Mouse (Mus musculus) midbrain, embryonic 10.5 days (tissue): ENCODE measurements around the gene Shisa7. TPM values are rescaled to one million over a fixed set of nuclear protein-coding genes. Genes with fewer than 3 reads are reported as not detected.
A peak's percentile ranks its signal among the peaks of the same experiment; 100 is the strongest.
"Not testable (repeated sequence)": the region's sequence is repeated elsewhere in the genome, so short reads cannot be mapped to it uniquely, and the experiment has no call there.

Source experiments
- DNase-seq: peaks from one replicate; pipeline ENCODE4 v3.0.0-alpha.2; 2017; ENCODE audit warnings: low spot score
- H3K27ac ChIP-seq: fragments of 300-500 bp; sonication (generic); replicated peaks from 2 replicates; pipeline ENCODE4 v1.5.1; 2016; ENCODE audit warnings: mild to moderate bottlenecking
- H3K27me3 ChIP-seq: fragments of 300-500 bp; sonication (generic); 2 replicates; pipeline ENCODE4 v1.6.1; 2016; ENCODE audit warnings: low read depth, mild to moderate bottlenecking; ENCODE audit not compliant: poor library complexity, severe bottlenecking
- H3K36me3 ChIP-seq: fragments of 300-500 bp; sonication (generic); 2 replicates; pipeline ENCODE4 v1.6.1; 2016; ENCODE audit warnings: mild to moderate bottlenecking, moderate library complexity
- H3K4me1 ChIP-seq: fragments of 300-500 bp; sonication (generic); 2 replicates; pipeline ENCODE4 v1.6.1; 2016
- H3K4me3 ChIP-seq: fragments of 300-500 bp; sonication (generic); 2 replicates; pipeline ENCODE4 v1.5.1; 2016; ENCODE audit warnings: mild to moderate bottlenecking, moderate library complexity
- H3K9me3 ChIP-seq: fragments of 300-500 bp; sonication (generic); replicated peaks from 2 replicates; pipeline ENCODE4 v1.6.1; 2016; ENCODE audit warnings: mild to moderate bottlenecking
- WGBS: fragments of 180-500 bp; shearing (Covaris S2); methylation state at CpG from one replicate; pipeline ENCODE4 v1.1.7; 2016; 5-methylcytosine and 5-hydroxymethylcytosine counted together
- polyA plus RNA-seq: library from polyadenylated mRNA; unstranded; fragments of >200 nt; fragmentation: Nextera tagmentation; extraction: Ambion mirVana; gene quantifications from 2 replicates; pipeline ENCODE4 v1.2.1, GENCODE M21; 2016

Shisa7 gene
- polyA plus RNA-seq, 1 experiment from 2014 or later: 0.28 TPM

- H3K4me3 ChIP-seq: peak overlapping the region; percentile 65; the same call in 1 of the 2 replicates
- no peaks in the 10 kb centered on the region for H3K36me3 ChIP-seq
- peaks cover 38% of the 10 kb centered on the region for H3K4me1 ChIP-seq
- 0 out of 2 replicates have a peak, but pooled peaks cover 5% of the 10 kb centered on the region for H3K9me3 ChIP-seq
- WGBS: 52% methylated on average over 5 of the region's 5 CpGs
- DNase-seq: no peak
- peaks cover 96% of the 10 kb centered on the region for H3K27me3 ChIP-seq
- no peak overlapping the region for H3K27ac ChIP-seq
Observed at GRCm38 (mm10) chr7:4842077-4842476, 2.4 kb downstream of the Shisa7 start.

DNA sequence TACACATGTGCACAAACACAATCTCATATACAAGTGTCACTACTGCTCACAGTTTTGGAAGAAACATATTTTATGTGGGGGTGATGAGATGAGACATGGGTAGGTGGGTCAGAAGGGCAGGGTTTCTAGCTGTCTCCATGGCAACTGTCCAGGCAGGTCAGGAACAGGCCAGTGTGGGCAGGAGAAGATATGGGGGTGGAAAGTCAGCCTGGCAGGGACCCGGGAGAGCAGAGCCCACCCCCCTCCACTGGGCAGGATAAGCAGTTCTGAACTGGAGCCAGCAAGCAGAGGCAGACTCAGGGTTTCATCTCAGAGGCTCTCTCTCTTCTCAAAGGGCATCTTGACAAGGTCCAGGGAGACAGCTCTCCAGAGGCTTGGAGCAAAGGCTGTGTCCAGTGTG lies 6.9 kb downstream of the Shisa7 start:
- 33% methylated on average over 1 of the region's 1 CpGs for WGBS
- H3K27me3 ChIP-seq: peaks cover 88% of the 10 kb centered on the region

DNA sequence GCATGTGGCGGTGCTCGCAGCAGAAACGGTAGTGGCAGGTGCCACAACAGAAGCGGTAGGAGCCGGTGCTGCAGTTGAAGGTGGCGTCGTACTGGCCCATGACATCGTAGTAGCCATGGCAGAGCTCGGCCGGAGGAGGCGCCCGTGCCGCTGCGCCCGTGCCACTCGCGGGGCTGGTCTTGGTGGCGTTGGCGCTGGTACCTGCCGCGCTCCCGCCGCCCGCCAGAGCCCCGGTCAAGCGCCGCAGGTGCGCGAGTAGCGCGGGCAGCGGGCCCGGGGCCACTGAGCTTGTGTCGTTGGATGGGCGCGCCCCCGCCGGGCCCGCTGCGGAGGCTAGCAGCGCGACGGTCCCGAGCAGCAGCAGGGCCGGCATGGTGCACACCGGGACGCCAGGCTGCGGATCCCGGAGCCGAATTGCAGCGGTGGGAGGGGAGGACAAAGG lies 8.1 kb downstream of the Shisa7 start:
- H3K4me1 ChIP-seq: peaks cover 18% of the 10 kb centered on the region
- peak overlapping the region; percentile 71 for H3K4me3 ChIP-seq
- peaks cover 84% of the 10 kb centered on the region for H3K27me3 ChIP-seq
- DNase-seq: peak; percentile 79
- H3K36me3 ChIP-seq: no peaks in the 10 kb centered on the region
- under 1% methylated on average over 51 of the region's 51 CpGs for WGBS
- peak overlapping the region; percentile 83 for H3K27ac ChIP-seq
- 0 out of 2 replicates have a peak, but pooled peaks cover 2% of the 10 kb centered on the region for H3K9me3 ChIP-seq

More for the DNA sequence above, 6.9 kb downstream of the Shisa7 start:
- H3K4me1 ChIP-seq: peaks cover 26% of the 10 kb centered on the region
- H3K9me3 ChIP-seq: 0 out of 2 replicates have a peak, but pooled peaks cover 2% of the 10 kb centered on the region
- no peak for DNase-seq
- H3K4me3 ChIP-seq: no peak overlapping the region
- H3K27ac ChIP-seq: no peak overlapping the region
- no peaks in the 10 kb centered on the region for H3K36me3 ChIP-seq

- Histone ChIP-seq H3K4me3 (peak overlapping the region; percentile 71), H3K9me3 (0 out of 2 replicates have a peak, but pooled peaks cover 2% of the 10 kb centered on the region), H3K27ac (peak overlapping the region; percentile 83), H3K27me3 (peaks cover 84% of the 10 kb centered on the region), H3K4me1 (peaks cover 19% of the 10 kb centered on the region), H3K36me3 (no peaks in the 10 kb centered on the region)
- DNase-seq: peak; percentile 23
- WGBS: 6% methylated on average over 32 of the region's 34 CpGs
Observed at GRCm38 (mm10) chr7:4835631-4836327, 8.7 kb downstream of the Shisa7 start.

DNA sequence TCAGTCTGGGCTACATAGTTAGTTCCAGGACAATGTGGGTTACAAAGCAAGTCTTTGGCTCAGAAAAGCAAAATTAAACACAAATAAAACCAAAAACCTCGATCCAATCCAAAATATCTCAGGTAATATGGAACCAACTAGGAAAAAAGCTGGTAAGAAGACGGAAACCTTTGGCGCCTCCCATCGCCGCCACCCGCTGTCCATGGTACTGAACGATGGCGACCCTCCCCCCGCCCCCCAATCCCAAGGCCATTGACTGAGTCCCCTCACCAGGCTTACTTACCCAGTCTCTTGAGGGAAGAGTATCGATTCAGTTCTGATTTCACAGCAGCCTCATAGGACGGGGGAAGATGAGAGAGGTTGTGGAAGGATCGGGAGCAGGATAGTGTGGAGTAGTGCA lies 14.0 kb downstream of the Shisa7 start:
- Histone ChIP-seq H3K4me3 (no peak overlapping the region), H3K9me3 (no peaks in the 10 kb centered on the region), H3K36me3 (no peaks in the 10 kb centered on the region), H3K27me3 (peaks cover 46% of the 10 kb centered on the region), H3K27ac (no peak overlapping the region), H3K4me1 (peaks cover 8% of the 10 kb centered on the region; the same call in 1 of the 2 replicates)
- no peak for DNase-seq
- WGBS: 7% methylated on average over 12 of the region's 12 CpGs

- Histone ChIP-seq H3K27me3 (peaks cover 12% of the 10 kb centered on the region), H3K9me3 (no peaks in the 10 kb centered on the region), H3K4me3 (no peak overlapping the region), H3K4me1 (peaks cover 5% of the 10 kb centered on the region; the same call in 1 of the 2 replicates), H3K36me3 (no peaks in the 10 kb centered on the region), H3K27ac (no peak overlapping the region)
- 61% methylated on average over 4 of the region's 4 CpGs for WGBS
- DNase-seq: no peak
Observed at GRCm38 (mm10) chr7:4825365-4825764, 19.1 kb downstream of the Shisa7 start.

- Histone ChIP-seq H3K4me3 (no peak overlapping the region), H3K4me1 (peaks cover 7% of the 10 kb centered on the region; the same call in 1 of the 2 replicates), H3K27ac (no peak overlapping the region), H3K36me3 (no peaks in the 10 kb centered on the region), H3K27me3 (no peaks in the 10 kb centered on the region), H3K9me3 (no peaks in the 10 kb centered on the region)
- DNase-seq: no peak
- 74% methylated on average over 6 of the region's 6 CpGs for WGBS
Observed at GRCm38 (mm10) chr7:4822162-4822907, 22.2 kb downstream of the Shisa7 start.

- DNase-seq: no peak
- Histone ChIP-seq H3K27me3 (no peaks in the 10 kb centered on the region), H3K27ac (no peak overlapping the region), H3K36me3 (no peaks in the 10 kb centered on the region), H3K9me3 (no peaks in the 10 kb centered on the region), H3K4me1 (peaks cover 7% of the 10 kb centered on the region; the same call in 1 of the 2 replicates), H3K4me3 (no peak overlapping the region)
- 87% methylated on average over 4 of the region's 4 CpGs for WGBS
Observed at GRCm38 (mm10) chr7:4821690-4822089, 22.8 kb downstream of the Shisa7 start.

GRCm38 (mm10) chr7:4820925-4821324 lies 23.6 kb downstream of the Shisa7 start:
- not testable (repeated sequence) for H3K9me3 ChIP-seq, H3K27ac ChIP-seq, H3K36me3 ChIP-seq, H3K4me3 ChIP-seq, DNase-seq, H3K27me3 ChIP-seq, H3K4me1 ChIP-seq
- 95% methylated on average over 7 of the region's 7 CpGs for WGBS

DNA sequence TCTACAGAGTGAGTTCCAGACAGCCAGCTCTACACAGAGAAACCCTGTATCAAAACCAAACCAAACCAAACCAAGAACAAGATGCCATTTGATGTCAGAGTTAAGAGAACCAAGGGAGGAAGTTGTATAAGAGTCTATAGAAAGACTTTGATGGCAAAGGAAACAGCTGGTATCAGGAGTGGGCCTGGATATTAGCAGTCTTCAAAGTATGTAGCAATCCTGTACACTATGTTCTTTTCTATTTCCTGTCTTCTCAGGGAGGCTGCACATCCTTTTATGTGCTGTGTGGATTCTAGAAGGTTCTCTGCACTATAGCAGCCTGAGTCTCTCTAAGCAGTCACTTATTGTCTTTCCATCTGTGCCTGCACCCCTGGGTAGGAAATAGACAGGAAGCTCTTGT lies 27.9 kb downstream of the Shisa7 start:
- Histone ChIP-seq H3K4me1 (peaks cover 11% of the 10 kb centered on the region), H3K4me3 (no peak overlapping the region), H3K9me3 (no peaks in the 10 kb centered on the region), H3K27me3 (no peaks in the 10 kb centered on the region), H3K27ac (no peak overlapping the region), H3K36me3 (no peaks in the 10 kb centered on the region)
- no peak for DNase-seq

GRCm38 (mm10) chr7:4813105-4813791 lies 31.2 kb downstream of the Shisa7 start:
- 27% methylated on average over 8 of the region's 8 CpGs for WGBS
- no peaks in the 10 kb centered on the region for H3K9me3 ChIP-seq
- no peak for DNase-seq
- peaks cover 30% of the 10 kb centered on the region for H3K36me3 ChIP-seq
- peak overlapping the region; percentile 83 for H3K4me3 ChIP-seq
- no peaks in the 10 kb centered on the region for H3K27me3 ChIP-seq
- peaks cover 40% of the 10 kb centered on the region for H3K4me1 ChIP-seq
- H3K27ac ChIP-seq: peak overlapping the region; percentile 97

DNA sequence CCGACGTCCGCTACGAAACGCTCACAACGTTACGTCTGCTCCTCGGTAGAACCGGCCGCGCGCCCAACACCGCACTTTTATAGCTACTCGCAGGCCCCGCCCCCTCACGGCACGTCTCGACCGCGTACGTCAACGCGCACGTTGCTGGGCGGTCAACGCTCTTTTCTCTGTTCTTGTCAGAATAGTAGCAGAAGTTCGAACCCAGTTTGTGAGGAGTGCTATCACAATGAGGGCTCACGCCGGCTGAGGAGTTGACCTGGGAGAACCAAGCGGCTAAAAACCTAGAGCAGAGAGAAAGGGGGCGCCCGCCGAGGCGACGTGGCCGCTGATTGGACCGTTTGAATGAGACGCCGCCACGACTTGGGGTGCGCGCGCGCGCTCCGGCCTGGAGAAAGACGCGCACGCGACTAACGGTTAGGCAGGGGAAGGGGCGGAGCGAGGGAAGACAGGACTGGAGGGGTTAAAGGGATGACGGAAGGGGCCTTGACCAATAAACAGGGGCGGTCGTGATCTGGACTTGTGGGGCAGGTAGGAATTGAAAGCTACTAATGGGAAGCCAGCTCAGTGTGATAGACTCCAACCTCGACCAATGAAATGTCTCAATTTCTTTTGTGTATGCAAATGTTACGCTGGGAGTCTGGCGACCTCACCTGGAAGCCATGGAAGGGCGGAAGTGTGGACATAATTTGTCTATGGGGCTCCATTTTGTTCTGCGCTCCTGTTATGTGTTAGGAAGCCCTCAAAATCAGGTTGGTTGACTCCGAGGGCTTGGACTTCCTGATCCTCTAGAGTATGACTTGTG lies 32.0 kb downstream of the Shisa7 start, which contains the start of gene Ube2s:
Ube2s (minus strand) TSS at position 288 of the 802 bp plus-strand sequence.
- Histone ChIP-seq H3K4me3 (peak within 1 kb of the TSS; percentile 83), H3K9me3 (no peaks in the 10 kb centered on the region), H3K27ac (peak within 1 kb of the TSS; percentile 97), H3K4me1 (peaks cover 36% of the 10 kb centered on the region), H3K36me3 (peaks cover 35% of the 10 kb centered on the region), H3K27me3 (no peaks in the 10 kb centered on the region)
- WGBS: under 1% methylated on average over 62 of the region's 62 CpGs
- DNase-seq: peak; percentile 98
